Mouse (Mus musculus) left cerebral cortex, adult 9 months (tissue): ENCODE measurements around the gene Pik3cd.
"Not testable (repeated sequence)": the region's sequence is repeated elsewhere in the genome, so short reads cannot be mapped to it uniquely, and the experiment has no call there.

Experiments used
- DNase-seq, 2 experiments: peaks; one replicate each; pipeline ENCODE4 v3.0.0; 2022; ENCODE audit warnings: low spot score in 2 of 2

The Pik3cd gene

GRCm38 (mm10) chr4:149702210-149702979 lies at the start of gene Pik3cd:
Gene Pik3cd, minus strand, starts transcription at chr4:149702571.
- DNase-seq: peak in 1 of 2 experiments; percentile 25

- no peak for DNase-seq
Measured at GRCm38 (mm10) chr4:149750671-149751070, 48.3 kb upstream of the Pik3cd start.

- DNase-seq: not testable (repeated sequence)
Measured at GRCm38 (mm10) chr4:149749663-149750015, 47.3 kb upstream of the Pik3cd start.

- DNase-seq: no peak
Measured at GRCm38 (mm10) chr4:149749003-149749662, 46.8 kb upstream of the Pik3cd start.

GRCm38 (mm10) chr4:149744119-149744518 lies 41.7 kb upstream of the Pik3cd start:
- DNase-seq: no peak

GRCm38 (mm10) chr4:149742011-149742530 lies 39.7 kb upstream of the Pik3cd start:
- DNase-seq: no peak

- DNase-seq: no peak
Measured at GRCm38 (mm10) chr4:149740301-149740700, 37.9 kb upstream of the Pik3cd start.

GRCm38 (mm10) chr4:149739478-149739877 lies 37.1 kb upstream of the Pik3cd start:
- DNase-seq: no peak

- peak; percentile 82 to 95 for DNase-seq
Measured at GRCm38 (mm10) chr4:149737383-149738324, 35.3 kb upstream of the Pik3cd start, which contains the start of gene Tmem201. Gene Tmem201, minus strand, starts transcription at chr4:149738044.

GRCm38 (mm10) chr4:149736581-149736980 lies 34.2 kb upstream of the Pik3cd start:
- no peak for DNase-seq

GRCm38 (mm10) chr4:149735624-149736250 lies 33.4 kb upstream of the Pik3cd start:
- no peak for DNase-seq

GRCm38 (mm10) chr4:149734730-149735475 lies 32.5 kb upstream of the Pik3cd start:
- DNase-seq: no peak

- no peak for DNase-seq
Measured at GRCm38 (mm10) chr4:149734246-149734645, 31.9 kb upstream of the Pik3cd start.

- DNase-seq: peak in 1 of 2 experiments; percentile 67
Measured at GRCm38 (mm10) chr4:149733748-149734147, 31.4 kb upstream of the Pik3cd start.

GRCm38 (mm10) chr4:149732800-149733199 lies 30.4 kb upstream of the Pik3cd start:
- no peak for DNase-seq

GRCm38 (mm10) chr4:149732313-149732712 lies 29.9 kb upstream of the Pik3cd start:
- no peak for DNase-seq

GRCm38 (mm10) chr4:149730827-149731226 lies 28.5 kb upstream of the Pik3cd start:
- DNase-seq: no peak

GRCm38 (mm10) chr4:149728810-149729209 lies 26.4 kb upstream of the Pik3cd start:
- DNase-seq: no peak

GRCm38 (mm10) chr4:149727636-149728035 lies 25.3 kb upstream of the Pik3cd start:
- DNase-seq: no peak

GRCm38 (mm10) chr4:149725661-149726350 lies 23.4 kb upstream of the Pik3cd start:
- peak in 1 of 2 experiments; percentile 77 for DNase-seq
